Mouse (Mus musculus): ENCODE data around the gene Irf9. TPM values are rescaled to one million over a fixed set of nuclear protein-coding genes. Genes with fewer than 3 reads are reported as not detected.

Gene Irf9
- 9.7 and 10.1 TPM in 2 replicates for polyA plus RNA-seq (2015; fragmentation: Nextera tagmentation; extraction: Ambion mirVana)

DNA sequence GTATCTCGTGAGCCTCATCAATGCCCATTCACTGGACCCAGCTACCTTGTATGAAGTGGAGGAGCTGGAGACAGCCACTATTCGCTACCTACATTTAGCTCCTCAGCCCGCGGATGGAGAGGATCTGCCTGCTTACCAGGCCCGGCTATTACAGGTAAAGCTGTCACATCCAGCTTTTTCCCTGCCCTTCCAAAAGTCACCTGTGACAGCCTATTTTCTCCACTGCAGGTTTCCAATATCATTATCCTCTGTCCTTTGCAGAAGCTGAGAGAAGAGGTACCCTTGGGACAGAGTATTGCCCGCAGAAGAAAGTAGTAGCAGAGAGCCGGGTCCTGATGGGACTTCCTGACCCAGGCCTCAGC is at the start of gene Irf9:
Gene Irf9, plus strand, starts transcription at position 301 of the 362 bp plus-strand sequence.
- Histone ChIP-seq H3K4me2 (peak within 1 kb of the TSS; percentile 72), H3K4me1 (peaks cover 17% of the 10 kb centered on the region), H3K9me3 (no peaks in the 10 kb centered on the region), H3K27ac (replicated peaks) (peak within 1 kb of the TSS; percentile 84), H3K36me3 (peaks cover 88% of the 10 kb centered on the region), H3K4me3 (peak within 1 kb of the TSS; percentile 54), H3K9ac (peak within 1 kb of the TSS; percentile 81), H3K27me3 (replicated peaks) (no peaks in the 10 kb centered on the region)
- no peak for ATAC-seq (ENCODE audit: extremely low read depth, insufficient number of reproducible peaks, low FRiP score, low TSS enrichment)
- whole genome bisulfite sequencing: 79% methylated on average over 7 of the region's 7 CpGs

DNA sequence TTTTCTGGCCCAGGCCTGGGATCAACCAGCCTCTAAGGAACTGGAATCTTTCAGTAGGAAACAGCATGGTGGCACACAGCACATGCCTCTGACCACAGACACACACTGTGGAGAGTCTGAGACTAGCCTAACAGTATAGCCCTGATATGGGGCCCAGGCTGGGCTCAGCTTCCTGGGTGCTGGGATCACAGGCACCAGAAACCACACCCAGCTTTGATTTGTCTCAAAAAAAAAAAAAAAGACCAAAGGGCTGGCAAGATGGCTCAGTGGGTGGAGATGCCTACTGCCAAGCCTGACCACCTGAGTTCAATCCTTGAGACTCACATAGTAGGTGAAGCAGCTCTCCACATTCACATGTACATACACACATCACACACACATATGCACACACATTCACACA is 48.7 kb upstream of the Irf9 start:
- ATAC-seq (ENCODE audit: extremely low read depth, insufficient number of reproducible peaks, low FRiP score, low TSS enrichment): no peak

DNA sequence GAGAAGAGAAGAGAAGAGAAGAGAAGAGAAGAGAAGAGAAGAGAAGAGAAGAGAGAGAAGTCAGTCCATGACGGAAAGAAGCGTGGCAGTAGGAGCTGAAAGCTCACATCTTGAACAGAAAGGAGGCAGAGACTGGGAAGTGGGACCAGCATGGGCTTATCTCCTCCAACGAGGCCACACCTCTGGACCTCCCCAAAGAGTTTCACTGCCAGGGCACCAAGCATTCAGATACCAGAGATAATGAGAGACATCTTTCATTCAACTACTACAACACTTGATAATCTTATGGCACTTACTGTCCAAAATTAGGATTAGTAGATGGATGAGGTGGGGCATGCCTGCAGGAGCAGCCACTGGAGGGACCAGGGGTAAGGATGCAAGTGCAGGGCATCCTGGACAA is 47.6 kb upstream of the Irf9 start:
- no peak overlapping the region for H3K27ac ChIP-seq (replicated peaks)
- H3K36me3 ChIP-seq: peaks cover 1% of the 10 kb centered on the region
- no peaks in the 10 kb centered on the region for H3K9me3 ChIP-seq
- H3K4me2 ChIP-seq: no peak overlapping the region
- peaks cover 15% of the 10 kb centered on the region for H3K4me1 ChIP-seq
- no peak overlapping the region for H3K4me3 ChIP-seq
- WGBS: 52% methylated on average over 3 of the region's 3 CpGs
- ATAC-seq (ENCODE audit: extremely low read depth, insufficient number of reproducible peaks, low FRiP score, low TSS enrichment): no peak
- H3K9ac ChIP-seq: no peak overlapping the region
- no peaks in the 10 kb centered on the region for H3K27me3 ChIP-seq (replicated peaks)

More for the DNA sequence above, 48.7 kb upstream of the Irf9 start:
- peaks cover 13% of the 10 kb centered on the region for H3K36me3 ChIP-seq
- H3K4me1 ChIP-seq: peaks cover 15% of the 10 kb centered on the region
- H3K4me2 ChIP-seq: no peak overlapping the region
- H3K27ac ChIP-seq (replicated peaks): no peak overlapping the region
- no peaks in the 10 kb centered on the region for H3K9me3 ChIP-seq
- no peak overlapping the region for H3K9ac ChIP-seq
- no peaks in the 10 kb centered on the region for H3K27me3 ChIP-seq (replicated peaks)
- H3K4me3 ChIP-seq: no peak overlapping the region

DNA sequence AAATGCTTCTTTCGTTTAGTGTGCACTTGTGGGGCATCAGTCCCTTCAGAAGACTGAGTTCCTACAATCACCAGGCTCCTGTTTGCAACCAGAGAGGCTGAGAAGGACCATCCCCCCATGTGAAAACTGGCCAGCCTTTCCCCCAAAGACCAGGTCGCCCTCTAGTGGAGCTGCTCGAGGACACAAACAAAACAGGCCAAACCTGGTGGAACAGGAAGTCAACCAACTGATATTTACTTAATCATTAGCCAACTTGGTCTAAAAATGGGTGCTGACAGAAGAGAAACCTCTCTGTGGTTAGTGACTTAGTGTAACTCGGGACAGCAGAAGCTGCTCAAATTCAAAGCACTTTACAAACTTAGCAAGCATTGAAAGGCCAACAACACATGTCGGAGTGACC is 46.4 kb upstream of the Irf9 start:
- no peak overlapping the region for H3K4me2 ChIP-seq
- no peaks in the 10 kb centered on the region for H3K27me3 ChIP-seq (replicated peaks)
- H3K9me3 ChIP-seq: no peaks in the 10 kb centered on the region
- H3K27ac ChIP-seq (replicated peaks): no peak overlapping the region
- ATAC-seq (ENCODE audit: extremely low read depth, insufficient number of reproducible peaks, low FRiP score, low TSS enrichment): no peak
- 27% methylated on average over 5 of the region's 5 CpGs for WGBS
- peaks cover 26% of the 10 kb centered on the region for H3K4me1 ChIP-seq
- no peaks in the 10 kb centered on the region for H3K36me3 ChIP-seq
- H3K4me3 ChIP-seq: no peak overlapping the region
- H3K9ac ChIP-seq: no peak overlapping the region

DNA sequence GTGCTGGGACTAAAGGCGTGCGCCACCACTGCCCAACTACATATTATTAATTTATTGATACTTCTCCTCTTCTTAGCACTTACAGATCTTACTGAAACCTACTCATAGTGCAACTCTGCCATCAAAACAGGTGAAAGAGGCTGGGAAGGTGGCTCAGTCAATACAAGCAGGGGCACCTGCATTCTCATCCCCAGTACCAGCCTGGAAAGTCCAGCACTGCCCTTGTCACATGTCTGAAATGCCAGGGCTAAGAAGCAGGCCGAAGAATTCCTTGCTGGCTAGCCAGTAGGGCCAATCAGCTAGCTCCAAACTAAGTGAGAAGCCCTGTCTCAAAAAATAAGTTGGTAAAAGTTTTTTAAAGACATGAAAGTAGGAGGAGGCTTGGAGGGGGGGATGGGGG is 45.8 kb upstream of the Irf9 start:
- Histone ChIP-seq H3K4me1 (peaks cover 30% of the 10 kb centered on the region), H3K4me2 (no peak overlapping the region), H3K9me3 (no peaks in the 10 kb centered on the region), H3K27ac (replicated peaks) (no peak overlapping the region), H3K36me3 (0 out of 2 replicates have a peak, but pooled peaks cover 5% of the 10 kb centered on the region), H3K4me3 (no peak overlapping the region), H3K27me3 (replicated peaks) (no peaks in the 10 kb centered on the region), H3K9ac (no peak overlapping the region)
- no peak for ATAC-seq (ENCODE audit: extremely low read depth, insufficient number of reproducible peaks, low FRiP score, low TSS enrichment)
- 79% methylated on average over 3 of the region's 3 CpGs for WGBS

DNA sequence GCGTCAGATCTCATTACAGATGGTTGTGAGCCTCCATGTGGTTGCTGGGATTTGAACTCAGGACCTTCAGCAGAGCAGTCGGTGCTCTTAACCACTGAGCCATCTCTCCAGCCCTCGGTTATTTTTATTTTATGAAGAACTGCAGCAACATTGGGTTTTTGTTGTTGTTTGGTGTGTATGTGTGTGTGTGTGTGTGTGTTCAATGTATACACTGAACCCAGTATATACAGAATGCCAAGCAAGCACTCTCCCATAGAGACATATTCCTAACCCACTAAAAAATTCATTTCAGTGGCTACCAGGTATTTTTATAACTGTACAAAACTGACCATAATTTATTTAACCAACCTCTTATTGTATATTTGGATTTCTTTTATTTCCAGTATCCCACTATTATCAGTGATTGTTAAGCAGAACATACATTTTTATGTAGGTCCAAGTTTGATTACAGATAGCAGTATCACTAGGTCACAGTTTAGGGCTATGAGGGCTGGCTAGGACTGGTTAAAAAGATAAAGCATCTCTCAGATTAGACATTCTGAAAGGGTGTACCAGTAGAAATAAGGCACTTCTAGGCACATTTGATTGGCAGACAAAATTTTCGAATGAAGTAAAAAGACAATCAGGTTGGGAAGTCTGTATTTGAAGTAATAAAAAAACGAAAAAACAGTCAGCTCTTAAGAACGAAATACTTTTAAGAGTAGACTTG is 44.5 kb upstream of the Irf9 start:
- peak overlapping the region; percentile 78 for H3K4me2 ChIP-seq
- ATAC-seq (ENCODE audit: extremely low read depth, insufficient number of reproducible peaks, low FRiP score, low TSS enrichment): no peak
- peak overlapping the region; percentile 99 for H3K27ac ChIP-seq (replicated peaks)
- H3K4me3 ChIP-seq: peak overlapping the region; percentile 69
- peak overlapping the region; percentile 89 for H3K9ac ChIP-seq
- no peaks in the 10 kb centered on the region for H3K9me3 ChIP-seq
- 53% methylated on average over 6 of the region's 6 CpGs for WGBS
- no peaks in the 10 kb centered on the region for H3K27me3 ChIP-seq (replicated peaks)
- H3K36me3 ChIP-seq: peaks cover 17% of the 10 kb centered on the region
- H3K4me1 ChIP-seq: peaks cover 30% of the 10 kb centered on the region

DNA sequence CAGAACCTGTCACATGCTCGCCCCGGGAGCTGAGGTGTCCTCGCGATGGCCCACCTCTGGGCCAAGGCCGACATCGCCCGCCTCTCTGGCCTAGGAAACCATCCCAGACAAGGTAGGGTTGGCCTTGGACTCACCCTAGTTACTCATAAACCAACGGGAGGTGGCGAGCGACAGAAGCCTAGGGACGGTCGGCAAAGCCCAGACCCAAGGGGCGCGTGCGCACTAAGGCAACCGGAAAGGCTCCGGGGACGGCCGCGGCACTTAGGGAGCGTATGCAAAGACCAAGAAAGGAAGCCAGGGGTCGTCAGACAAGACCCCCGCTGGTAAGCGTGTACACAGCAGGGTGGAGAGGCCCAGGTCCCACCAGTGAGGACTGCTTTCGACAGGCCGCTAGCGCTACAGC is 43.6 kb upstream of the Irf9 start, which contains the start of gene Dcaf11:
Gene Dcaf11, plus strand, starts transcription at position 208 of the 403 bp plus-strand sequence.
- H3K4me3 ChIP-seq: peak within 1 kb of the TSS; percentile 69
- WGBS: under 1% methylated on average over 27 of the region's 27 CpGs
- H3K27me3 ChIP-seq (replicated peaks): no peaks in the 10 kb centered on the region
- ATAC-seq (ENCODE audit: extremely low read depth, insufficient number of reproducible peaks, low FRiP score, low TSS enrichment): peak; percentile 67
- H3K36me3 ChIP-seq: peaks cover 26% of the 10 kb centered on the region
- H3K27ac ChIP-seq (replicated peaks): peak within 1 kb of the TSS; percentile 99
- H3K9me3 ChIP-seq: no peaks in the 10 kb centered on the region
- peak within 1 kb of the TSS; percentile 78 for H3K4me2 ChIP-seq
- H3K4me1 ChIP-seq: peaks cover 30% of the 10 kb centered on the region
- H3K9ac ChIP-seq: peak within 1 kb of the TSS; percentile 89

DNA sequence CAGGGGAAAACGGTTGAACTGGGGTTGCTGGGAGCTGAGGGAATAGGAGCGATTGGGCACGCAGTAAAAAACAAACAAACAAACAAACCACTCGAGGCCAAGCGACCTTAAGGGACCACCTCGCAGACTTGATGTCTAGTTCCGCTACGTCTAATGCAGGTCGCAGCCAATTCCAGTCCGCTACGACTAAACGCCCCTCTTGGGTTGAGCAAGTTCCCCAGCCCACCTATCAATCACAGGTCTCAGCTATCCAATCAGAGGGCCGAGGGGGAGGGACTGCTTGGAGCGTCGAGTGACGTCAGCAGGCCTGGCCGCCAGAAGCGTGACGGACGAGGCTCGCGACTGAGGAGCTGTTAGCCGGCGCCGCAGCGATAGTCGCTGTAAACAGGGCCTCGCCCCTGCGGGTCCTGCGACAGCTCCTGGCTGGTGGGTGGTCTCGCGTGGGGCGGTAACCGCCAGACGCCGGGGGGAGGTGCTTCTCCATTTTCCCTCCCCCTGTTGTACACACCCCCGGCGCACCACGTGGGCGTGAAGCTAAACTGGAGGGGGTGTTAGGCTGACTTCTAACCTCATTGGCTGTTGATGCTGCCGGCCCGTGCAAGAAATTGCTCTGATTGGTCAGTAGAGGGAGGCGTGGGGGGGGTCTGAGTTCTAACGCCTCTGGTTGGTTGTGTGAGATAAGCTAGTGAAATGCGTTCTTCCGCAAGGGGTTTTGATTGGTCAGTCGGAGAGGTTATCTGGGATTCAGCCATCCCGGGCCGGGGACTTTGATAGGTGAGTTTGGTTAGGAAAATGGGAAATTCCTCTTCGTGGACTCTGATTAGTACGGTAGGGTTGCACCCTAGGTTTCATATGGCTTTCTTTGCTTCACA is 42.9 kb upstream of the Irf9 start, which contains the start of gene A730061H03Rik:
Gene A730061H03Rik, minus strand, starts transcription at position 205 of the 872 bp plus-strand sequence.
- H3K4me3 ChIP-seq: peak within 1 kb of the TSS; percentile 69
- no peaks in the 10 kb centered on the region for H3K27me3 ChIP-seq (replicated peaks)
- ATAC-seq (ENCODE audit: extremely low read depth, insufficient number of reproducible peaks, low FRiP score, low TSS enrichment): peak; percentile 92
- peaks cover 32% of the 10 kb centered on the region for H3K36me3 ChIP-seq
- H3K9me3 ChIP-seq: no peaks in the 10 kb centered on the region
- H3K4me2 ChIP-seq: peak within 1 kb of the TSS; percentile 78
- peaks cover 30% of the 10 kb centered on the region for H3K4me1 ChIP-seq
- WGBS: under 1% methylated on average over 51 of the region's 51 CpGs
- peak within 1 kb of the TSS; percentile 99 for H3K27ac ChIP-seq (replicated peaks)
- H3K9ac ChIP-seq: peak within 1 kb of the TSS; percentile 89

DNA sequence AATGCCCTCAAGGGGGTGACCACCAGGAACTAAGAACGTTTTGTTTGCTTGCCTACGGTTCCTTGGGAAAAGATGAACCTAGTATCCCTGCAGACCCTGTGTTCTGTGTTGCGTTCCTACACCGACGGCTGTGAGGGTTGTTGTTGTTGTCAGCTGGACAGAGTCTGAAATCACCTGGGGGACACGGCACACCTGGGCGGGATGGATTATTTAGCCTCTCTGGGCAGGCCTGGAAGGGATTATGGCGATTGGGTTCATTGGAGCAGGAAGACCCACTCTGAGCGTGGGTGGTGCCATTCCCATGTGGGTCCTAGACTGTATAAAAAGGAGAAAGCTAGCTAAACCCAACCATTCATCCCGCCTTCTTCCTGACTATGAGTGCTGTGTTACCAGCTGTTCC is 41.5 kb upstream of the Irf9 start:
- peak overlapping the region; percentile 78; the same call in 1 of the 2 replicates for H3K4me2 ChIP-seq
- no peaks in the 10 kb centered on the region for H3K9me3 ChIP-seq
- H3K27ac ChIP-seq (replicated peaks): no peak overlapping the region
- no peaks in the 10 kb centered on the region for H3K27me3 ChIP-seq (replicated peaks)
- ATAC-seq (ENCODE audit: extremely low read depth, insufficient number of reproducible peaks, low FRiP score, low TSS enrichment): no peak
- no peak overlapping the region for H3K9ac ChIP-seq
- 87% methylated on average over 10 of the region's 10 CpGs for WGBS
- H3K36me3 ChIP-seq: peaks cover 46% of the 10 kb centered on the region
- no peak overlapping the region for H3K4me3 ChIP-seq
- peaks cover 27% of the 10 kb centered on the region for H3K4me1 ChIP-seq

DNA sequence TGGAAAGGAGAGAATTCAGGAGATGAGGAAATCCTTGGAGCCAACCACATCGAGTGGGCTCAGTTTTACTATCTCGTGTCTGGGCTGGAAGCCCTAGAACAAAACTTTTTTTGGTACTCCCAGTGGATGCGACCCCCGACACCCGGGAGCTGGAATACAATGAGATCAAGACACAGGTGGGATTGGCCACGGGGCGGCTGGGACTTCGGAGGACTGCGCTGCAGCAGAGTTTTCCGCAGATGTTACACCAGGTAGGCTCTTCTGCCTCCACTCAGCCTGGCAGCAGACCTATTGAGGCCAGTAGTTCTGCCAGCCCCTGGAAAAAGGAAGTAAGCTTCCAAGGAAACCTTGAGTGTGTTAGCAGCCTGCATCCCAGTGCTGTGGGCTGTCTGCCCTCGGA is 40.1 kb upstream of the Irf9 start:
- no peaks in the 10 kb centered on the region for H3K9me3 ChIP-seq
- ATAC-seq (ENCODE audit: extremely low read depth, insufficient number of reproducible peaks, low FRiP score, low TSS enrichment): no peak
- no peak overlapping the region for H3K4me3 ChIP-seq
- WGBS: 86% methylated on average over 11 of the region's 11 CpGs
- H3K27ac ChIP-seq (replicated peaks): no peak overlapping the region
- H3K9ac ChIP-seq: no peak overlapping the region
- no peak overlapping the region for H3K4me2 ChIP-seq
- peaks cover 60% of the 10 kb centered on the region for H3K36me3 ChIP-seq
- peaks cover 20% of the 10 kb centered on the region for H3K4me1 ChIP-seq
- no peaks in the 10 kb centered on the region for H3K27me3 ChIP-seq (replicated peaks)

DNA sequence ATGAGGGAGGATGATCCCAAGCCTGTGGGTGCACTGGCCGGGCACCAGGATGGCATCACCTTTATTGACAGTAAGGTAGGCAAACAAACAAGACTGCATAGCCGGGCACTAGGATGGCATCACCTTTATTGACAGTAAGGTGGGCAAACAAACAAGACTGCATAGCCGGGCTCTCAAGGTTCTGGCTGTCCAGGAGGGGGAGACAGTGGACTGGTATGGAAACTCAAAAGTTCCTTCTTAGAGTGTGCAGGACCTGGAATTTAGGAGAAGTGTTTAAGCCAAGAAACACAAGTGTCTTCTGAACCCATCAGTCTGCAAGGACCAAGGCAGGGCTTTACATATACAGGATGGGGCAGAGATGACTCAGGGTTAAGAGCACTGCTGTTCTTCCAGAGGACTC is 37.6 kb upstream of the Irf9 start:
- Histone ChIP-seq H3K9me3 (no peaks in the 10 kb centered on the region), H3K4me3 (no peak overlapping the region), H3K36me3 (peaks cover 85% of the 10 kb centered on the region), H3K9ac (no peak overlapping the region), H3K27me3 (replicated peaks) (no peaks in the 10 kb centered on the region), H3K4me1 (peaks cover 26% of the 10 kb centered on the region), H3K4me2 (no peak overlapping the region), H3K27ac (replicated peaks) (no peak overlapping the region)
- ATAC-seq (ENCODE audit: extremely low read depth, insufficient number of reproducible peaks, low FRiP score, low TSS enrichment): no peak
- WGBS: 89% methylated on average over 3 of the region's 3 CpGs

All from heart, embryonic 13.5 days (tissue).